Mouse (Mus musculus): ENCODE measurements around the gene Astn2.

Astn2 gene

DNA sequence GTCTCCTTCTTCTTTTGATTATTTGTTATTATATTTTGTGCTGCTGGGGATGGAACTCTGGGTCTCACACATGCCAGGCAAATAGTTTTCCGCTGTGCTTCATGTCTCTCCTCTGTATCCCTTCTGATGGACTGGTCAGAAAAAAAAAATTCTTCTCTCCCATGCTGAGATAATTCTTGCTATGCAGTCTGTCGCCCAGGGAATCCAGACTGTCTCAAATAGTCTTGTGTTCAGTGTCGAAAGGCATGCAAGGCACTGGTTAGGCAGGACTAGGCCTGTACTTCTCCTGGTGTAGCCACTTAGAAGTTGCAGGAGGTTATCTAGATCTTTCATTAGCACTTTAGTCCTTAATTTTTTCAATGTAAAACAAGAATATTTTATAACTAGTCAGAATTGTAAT lies 642.8 kb downstream of the Astn2 start:
- DNase-seq (ENCODE audit: low read depth, low spot score): no peak

DNA sequence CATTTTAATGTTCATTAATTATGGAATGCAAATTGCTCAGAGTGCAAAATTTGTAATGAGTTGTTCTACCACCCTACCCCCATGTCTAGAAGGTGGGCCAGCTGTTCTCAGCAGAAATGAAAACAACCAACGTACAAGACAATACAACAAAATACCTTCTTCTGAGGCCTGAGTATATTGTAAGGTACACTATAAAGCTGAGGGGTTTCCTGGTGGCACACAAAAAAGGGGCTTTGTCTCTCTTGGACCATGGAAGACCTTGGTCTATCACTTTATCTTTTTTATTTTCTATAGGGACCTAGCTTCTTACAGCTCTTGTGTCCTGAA lies 645.6 kb downstream of the Astn2 start:
- no peak for DNase-seq (ENCODE audit: low read depth, low spot score)

- DNase-seq (ENCODE audit: low read depth, low spot score): no peak
These were observed 646.1 kb downstream of the Astn2 start for GRCm38 (mm10) chr4:65758174-65758874.

GRCm38 (mm10) chr4:65752941-65753340 lies 651.5 kb downstream of the Astn2 start:
- no peak for DNase-seq (ENCODE audit: low read depth, low spot score)

DNA sequence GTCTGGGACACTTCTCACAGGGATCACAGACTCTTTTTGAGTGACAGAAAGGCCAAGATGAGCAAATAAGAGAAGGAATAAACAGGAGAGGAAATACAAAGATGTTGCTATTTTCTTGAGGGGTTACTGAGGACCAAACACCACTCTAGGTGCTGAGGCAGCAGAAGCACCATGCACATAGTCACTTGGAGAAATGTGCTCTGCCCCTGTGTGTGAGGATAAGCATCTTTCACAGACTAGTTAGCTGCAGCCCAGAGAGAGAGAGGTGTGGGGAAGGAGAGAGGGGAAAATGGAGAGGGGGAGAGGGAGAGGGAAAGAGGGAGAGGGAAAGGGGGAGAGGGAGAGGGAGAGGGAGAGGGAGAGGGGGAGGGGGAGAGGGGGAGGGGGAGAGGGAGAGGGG lies 659.6 kb downstream of the Astn2 start:
- DNase-seq (ENCODE audit: low read depth, low spot score): no peak

DNA sequence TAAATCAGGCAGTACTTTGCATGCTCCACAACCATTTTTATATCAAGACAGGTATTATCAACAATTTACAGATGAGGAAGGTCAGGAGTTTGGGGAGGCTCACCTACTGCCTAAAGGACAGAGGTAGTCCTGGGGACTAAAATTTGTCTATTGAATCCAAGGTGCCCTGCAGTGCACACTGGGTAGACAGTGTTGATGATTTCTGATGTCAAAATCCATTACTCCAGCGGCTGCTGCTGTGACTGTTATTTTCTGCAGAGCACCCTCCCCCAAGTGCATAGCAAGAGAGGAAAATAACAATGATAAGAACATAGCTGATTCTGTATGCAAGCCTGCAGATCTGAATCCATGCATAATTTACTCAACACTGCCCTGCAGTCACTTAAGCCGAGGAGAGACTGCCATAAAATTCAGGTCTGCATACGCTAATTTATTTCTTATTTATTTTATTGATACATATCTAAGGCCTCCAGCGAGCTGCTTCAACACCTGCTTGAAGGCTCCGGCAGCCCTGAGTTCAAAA lies 660.3 kb downstream of the Astn2 start:
- DNase-seq (ENCODE audit: low read depth, low spot score): no peak

DNA sequence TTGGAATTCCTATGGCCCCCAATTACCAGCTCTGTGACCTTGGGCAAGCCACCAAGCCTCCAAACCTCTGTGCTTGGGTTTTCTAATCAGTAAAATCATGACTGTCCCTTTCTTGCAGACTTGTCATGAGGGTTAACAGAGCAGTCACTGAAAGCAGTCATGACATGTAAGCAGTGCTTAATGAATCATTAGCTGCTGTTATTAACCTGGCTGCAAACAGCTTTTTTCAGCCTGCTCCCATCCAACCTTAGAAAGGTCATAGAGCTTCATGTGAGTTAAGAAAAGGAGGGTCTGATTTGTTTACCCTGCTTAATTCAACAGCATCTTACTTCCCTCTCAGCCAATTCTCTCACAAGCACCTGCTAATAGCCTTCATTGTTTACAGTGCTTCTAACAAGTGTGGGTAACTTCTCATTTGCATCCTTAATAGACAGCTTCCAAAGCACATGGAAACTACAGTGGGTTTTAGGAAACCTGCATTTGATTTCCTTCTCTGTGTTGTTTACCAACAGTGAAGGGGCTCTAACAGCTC lies 661.2 kb downstream of the Astn2 start:
- DNase-seq (ENCODE audit: low read depth, low spot score): no peak

- DNase-seq (ENCODE audit: low read depth, low spot score): no peak
These were observed 680.0 kb downstream of the Astn2 start for GRCm38 (mm10) chr4:65724414-65724813.

GRCm38 (mm10) chr4:65719610-65720009 lies 684.8 kb downstream of the Astn2 start:
- DNase-seq (ENCODE audit: low read depth, low spot score): no peak

DNA sequence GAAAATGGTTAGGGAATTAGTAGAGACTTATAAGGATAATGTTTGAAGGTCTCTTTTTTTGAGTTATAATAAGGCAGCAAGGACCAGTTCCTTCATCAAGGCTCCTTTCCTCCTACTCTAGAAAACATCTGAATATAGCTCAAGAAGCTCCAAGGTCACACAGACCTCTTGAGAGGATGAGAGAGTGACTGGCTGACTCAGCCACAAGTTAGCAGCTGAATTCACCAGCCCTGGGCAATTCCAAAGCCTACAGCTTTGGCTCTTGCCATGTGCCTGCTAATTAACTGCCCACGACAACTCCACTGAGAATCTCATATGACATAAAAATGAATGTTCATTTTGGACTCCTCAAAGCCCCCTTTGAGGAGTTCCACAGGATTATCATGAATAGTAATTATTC lies 686.5 kb downstream of the Astn2 start:
- no peak for DNase-seq (ENCODE audit: low read depth, low spot score)

DNA sequence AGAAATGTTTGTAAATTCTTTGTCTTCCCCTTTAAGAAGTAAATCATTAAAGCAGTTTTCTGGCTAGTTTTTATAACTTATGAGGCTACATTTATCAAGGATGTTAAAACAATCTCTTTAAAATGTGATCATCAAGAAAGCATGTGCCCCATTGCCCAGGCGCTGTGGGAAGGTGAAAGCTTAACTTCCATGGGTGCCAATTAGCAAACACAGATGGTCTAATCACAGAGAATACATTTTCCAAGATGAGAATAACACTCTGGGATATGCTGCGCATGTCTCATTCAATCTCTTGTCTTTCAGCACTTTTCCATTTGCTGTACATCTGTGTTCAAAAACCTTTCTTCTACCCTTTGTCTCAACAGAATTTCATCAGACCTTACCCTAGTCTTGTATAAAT lies 688.3 kb downstream of the Astn2 start:
- DNase-seq (ENCODE audit: low read depth, low spot score): no peak

GRCm38 (mm10) chr4:65711678-65712077 lies 692.7 kb downstream of the Astn2 start:
- DNase-seq (ENCODE audit: low read depth, low spot score): no peak

DNA sequence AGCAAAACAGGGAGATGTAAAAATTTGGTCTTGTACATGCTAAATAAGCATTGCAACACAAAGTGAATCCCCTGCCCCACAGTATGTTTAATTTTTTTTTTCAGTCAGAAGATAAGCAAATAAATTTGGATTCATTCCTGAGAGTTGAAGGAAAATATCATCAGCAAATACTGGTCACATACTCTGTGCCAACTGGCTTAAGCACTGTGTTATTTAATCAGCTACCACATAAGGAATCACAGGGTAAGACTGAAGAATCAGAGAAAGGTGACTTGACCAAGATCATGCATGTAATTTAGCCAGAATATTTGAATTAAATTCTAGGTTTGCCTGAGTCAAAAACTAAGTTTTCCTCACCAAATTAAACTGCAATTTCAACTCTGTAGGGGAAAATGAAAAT lies 693.8 kb downstream of the Astn2 start:
- no peak for DNase-seq (ENCODE audit: low read depth, low spot score)

- no peak for DNase-seq (ENCODE audit: low read depth, low spot score)
These were observed 702.6 kb downstream of the Astn2 start for GRCm38 (mm10) chr4:65701848-65702247.

GRCm38 (mm10) chr4:65699743-65700361 lies 704.6 kb downstream of the Astn2 start:
- no peak for DNase-seq (ENCODE audit: low read depth, low spot score)

GRCm38 (mm10) chr4:65695241-65695640 lies 709.2 kb downstream of the Astn2 start:
- no peak for DNase-seq (ENCODE audit: low read depth, low spot score)

DNA sequence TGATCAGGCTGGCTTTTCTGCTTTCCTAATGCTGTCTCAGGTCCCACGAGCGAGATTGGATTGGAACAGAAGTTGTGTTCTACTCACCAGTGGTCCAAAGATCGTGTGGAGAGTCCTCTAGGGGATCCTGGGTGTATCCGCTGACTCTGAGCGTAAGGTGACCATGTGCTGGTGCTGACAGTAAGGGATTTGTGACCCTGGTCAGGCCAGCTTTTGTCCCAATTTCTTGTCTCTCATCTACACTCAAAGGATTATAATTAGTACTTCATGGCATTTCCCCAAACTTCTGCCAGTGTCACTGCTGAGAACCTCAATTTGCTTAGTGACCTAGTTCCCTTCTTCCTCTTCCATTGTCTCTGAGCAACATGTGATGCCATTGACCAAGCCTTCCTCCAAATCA lies 710.4 kb downstream of the Astn2 start:
- DNase-seq (ENCODE audit: low read depth, low spot score): no peak

DNA sequence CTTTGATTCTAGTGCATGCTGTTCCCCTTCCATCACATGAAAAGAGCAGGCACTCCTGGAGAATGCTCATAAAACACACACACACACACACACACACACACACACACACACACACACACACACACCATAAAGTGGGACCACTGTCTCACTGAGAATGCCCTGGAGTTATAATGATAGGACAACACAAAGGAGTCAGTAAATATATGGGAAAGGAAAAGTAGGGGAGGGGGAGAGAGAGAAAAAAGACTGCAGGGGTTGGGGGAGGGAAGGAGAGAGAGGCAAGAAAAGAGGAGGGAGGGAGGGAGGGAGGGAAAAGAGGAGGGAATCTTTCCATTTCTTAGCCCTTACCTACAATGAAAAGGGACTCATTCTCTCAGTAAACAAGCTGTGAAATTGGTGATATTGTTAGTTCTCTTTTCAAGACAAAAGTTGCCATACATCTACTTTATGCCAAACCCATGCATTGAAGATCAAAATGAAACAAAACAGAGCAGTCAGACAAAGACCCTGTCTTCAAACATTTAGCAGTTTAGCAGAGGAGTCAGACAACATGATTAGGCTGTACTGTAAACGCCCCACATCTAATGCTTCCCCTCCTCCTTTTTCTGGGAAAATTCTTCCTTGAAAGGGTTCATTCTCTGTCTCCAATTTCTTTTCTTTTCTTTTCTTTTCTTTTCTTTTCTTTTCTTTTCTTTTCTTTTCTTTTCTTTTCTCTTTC lies 717.2 kb downstream of the Astn2 start:
- no peak for DNase-seq (ENCODE audit: low read depth, low spot score)

DNA sequence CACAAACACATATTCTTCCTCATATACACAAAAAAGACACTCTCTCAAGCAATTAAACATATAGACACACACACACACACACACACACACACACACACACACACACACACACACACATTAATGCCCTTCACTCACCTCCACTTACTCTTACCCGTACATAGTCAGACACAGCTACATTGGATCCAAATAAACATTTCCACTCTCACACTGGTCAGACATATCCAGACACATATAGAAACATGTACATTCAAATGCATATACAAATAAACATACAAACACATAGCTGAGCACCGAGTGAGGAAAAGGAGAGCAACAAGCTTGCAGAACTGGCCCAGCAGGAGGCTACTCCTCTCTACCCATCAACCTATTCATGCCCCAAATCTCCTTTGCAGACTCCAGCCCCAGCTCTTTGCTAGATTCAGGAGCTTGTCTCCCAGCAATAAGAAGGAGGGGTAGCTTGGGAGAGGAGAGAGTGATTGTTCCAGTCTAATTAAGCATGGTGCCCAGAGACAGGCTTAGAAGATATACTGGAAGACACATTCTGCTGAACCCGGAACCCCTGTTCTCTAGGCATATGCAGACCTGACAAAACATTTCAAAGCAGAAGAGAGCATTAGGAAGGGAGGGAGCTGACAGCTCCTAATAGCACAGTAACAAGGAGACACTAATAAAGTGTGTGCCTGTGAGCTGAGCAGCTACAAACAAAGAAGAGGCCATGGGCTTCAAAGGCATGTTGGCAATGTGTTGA lies 718.0 kb downstream of the Astn2 start:
- DNase-seq (ENCODE audit: low read depth, low spot score): no peak

GRCm38 (mm10) chr4:65684401-65684800 lies 720.0 kb downstream of the Astn2 start:
- DNase-seq (ENCODE audit: low read depth, low spot score): no peak

DNA sequence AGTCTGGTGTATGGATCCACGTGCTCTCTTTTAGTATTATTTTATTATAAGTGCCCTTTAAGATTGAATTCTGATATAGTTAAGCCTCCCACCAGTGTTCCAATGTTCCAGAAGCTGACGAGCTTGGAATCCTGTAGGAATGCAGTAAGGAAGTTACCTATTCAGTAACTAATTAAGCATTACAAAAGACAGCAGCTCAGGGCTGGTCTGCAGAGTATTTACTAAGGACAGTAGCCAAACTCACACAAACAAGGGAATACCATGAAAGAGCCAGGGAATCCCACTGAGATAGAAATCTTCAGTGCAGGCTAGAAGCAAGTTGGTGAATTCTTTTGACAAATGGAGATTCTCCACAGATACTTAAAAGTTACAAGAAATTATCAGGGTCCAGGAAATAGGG lies 724.6 kb downstream of the Astn2 start:
- DNase-seq (ENCODE audit: low read depth, low spot score): peak; percentile 66

DNA sequence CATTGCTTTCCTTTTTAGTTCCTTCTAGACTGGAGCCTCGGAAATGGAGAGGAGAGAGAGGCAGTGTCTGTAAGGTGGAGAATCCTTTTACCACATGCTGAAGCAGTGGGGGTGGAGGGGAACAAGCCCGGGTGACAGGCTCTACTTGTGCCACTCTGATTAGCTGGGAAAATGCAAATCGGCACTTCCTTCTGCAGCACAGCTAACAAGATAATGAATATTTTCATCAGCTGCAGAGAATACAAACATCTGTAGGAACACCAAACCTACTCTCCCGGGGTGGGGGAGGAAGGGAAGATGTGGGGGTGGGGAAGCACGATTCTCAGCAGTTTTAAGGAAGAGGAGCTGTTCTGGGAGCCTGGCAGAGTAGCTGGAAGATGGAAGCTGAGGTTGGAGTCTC lies 725.5 kb downstream of the Astn2 start:
- peak; percentile 9 for DNase-seq (ENCODE audit: low read depth, low spot score)

Data from ES-CJ7 (cell line).